Mouse (Mus musculus) lung, postnatal 0 days (tissue): ENCODE measurements at regions not wholly inside any gene's neighbourhood (a gene's known extent, or its start where the extent isn't known, plus 50 kb on each side); places are given as distances from the start of the nearest gene placed in this dataset.

Experiments used
- ATAC-seq: fragments of 200-750 bp; cut with Nextera tagmentation; 2 replicates; pipeline ENCODE4 v1.8.0; 2017; ENCODE audit warnings: moderate library complexity
- DNase-seq: peaks from one replicate; pipeline ENCODE4 v3.0.0-alpha.2; 2016; ENCODE audit warnings: low spot score
- H3K27ac ChIP-seq: fragments of 300-500 bp; sonication (generic); 2 replicates; pipeline ENCODE4 v1.5.1; 2014; ENCODE audit warnings: antibody characterized with exemption, mild to moderate bottlenecking, low read length, mixed read lengths
- H3K27me3 ChIP-seq: fragments of 300-500 bp; sonication (generic); replicated peaks from 2 replicates; pipeline ENCODE4 v1.6.1; 2014; ENCODE audit warnings: low read length, mixed read lengths; ENCODE audit not compliant: insufficient read depth
- H3K36me3 ChIP-seq: fragments of 300-500 bp; sonication (generic); 2 replicates; pipeline ENCODE4 v1.6.1; 2014; ENCODE audit warnings: low read length, mixed read lengths; ENCODE audit not compliant: insufficient read depth
- H3K4me1 ChIP-seq: fragments of 300-500 bp; sonication (generic); 2 replicates; pipeline ENCODE4 v1.6.1; 2014; ENCODE audit warnings: antibody characterized with exemption, low read depth, low read length, mixed read lengths; ENCODE audit not compliant: insufficient read depth
- H3K4me2 ChIP-seq: fragments of 300-500 bp; sonication (generic); replicated peaks from 2 replicates; pipeline ENCODE4 v1.6.1; 2014; ENCODE audit warnings: low read depth, mild to moderate bottlenecking, low read length, moderate library complexity, mixed read lengths
- H3K4me3 ChIP-seq: fragments of 300-500 bp; sonication (generic); 2 replicates; pipeline ENCODE4 v1.5.1; 2014; ENCODE audit warnings: low read depth, low read length
- H3K9ac ChIP-seq: fragments of 300-500 bp; sonication (generic); replicated peaks from 2 replicates; pipeline ENCODE4 v1.6.1; 2014; ENCODE audit warnings: low read depth, mild to moderate bottlenecking
- H3K9me3 ChIP-seq: fragments of 300-500 bp; sonication (generic); 2 replicates; pipeline ENCODE4 v1.6.1; 2016; ENCODE audit warnings: low read length, mixed read lengths
- CTCF ChIP-seq: IDR thresholded peaks from 2 replicates; pipeline ENCODE4 v1.5.1; 2016; ENCODE audit warnings: antibody characterized with exemption, mild to moderate bottlenecking
- EP300 ChIP-seq: IDR thresholded peaks from 2 replicates; pipeline ENCODE4 v1.6.1; 2016; ENCODE audit warnings: antibody characterized with exemption, mild to moderate bottlenecking, control low read depth
- WGBS: fragments of 180-500 bp; shearing (Covaris S2); extraction: QIAGEN DNeasy Blood & Tissue Kit; methylation state at CpG from one replicate; pipeline ENCODE4 v1.1.7; 2014; 5-methylcytosine and 5-hydroxymethylcytosine counted together

DNA sequence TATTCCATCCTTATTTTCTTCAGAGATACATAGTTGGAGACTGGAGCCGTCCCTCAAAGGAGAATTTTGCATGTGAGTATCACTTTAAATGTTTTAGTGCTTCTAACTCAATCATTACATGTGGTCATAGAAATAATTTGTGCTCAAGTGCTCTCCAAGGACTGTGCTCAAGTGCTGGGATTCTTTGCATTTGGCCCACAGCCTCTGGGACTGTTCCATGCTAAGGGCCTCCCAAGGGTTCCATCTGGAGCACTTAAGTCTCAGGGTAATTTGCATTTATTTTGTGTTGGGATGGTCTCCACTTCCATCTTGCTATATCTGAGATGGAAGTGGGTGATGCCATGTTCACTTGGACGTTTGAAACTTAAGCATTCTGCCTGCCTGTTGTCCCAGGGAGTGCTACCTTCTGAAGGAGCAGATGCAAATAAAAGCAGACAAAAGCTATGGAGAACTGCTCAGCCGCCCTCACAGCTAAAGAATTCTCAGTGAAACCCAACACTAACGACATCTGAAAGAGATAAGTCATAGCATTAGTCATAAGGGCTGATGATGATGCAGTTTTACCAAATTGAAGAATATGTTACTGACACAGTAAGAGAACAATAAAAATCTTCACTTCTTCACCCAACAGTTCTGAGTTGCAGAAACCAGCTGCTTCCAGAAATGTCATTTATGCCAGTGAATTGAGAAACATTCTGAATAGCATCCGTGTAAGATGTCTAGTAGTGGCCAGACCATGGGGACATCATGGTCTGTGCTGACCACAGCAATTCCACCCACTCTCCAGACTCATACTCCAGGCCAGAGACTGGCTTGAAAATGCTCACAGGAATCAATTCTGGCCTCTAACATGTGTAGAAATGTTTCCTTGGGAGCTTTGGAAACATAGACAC lies 237.4 kb upstream of the Tbx18 start:
- DNase-seq, result peak; percentile 53
- TF ChIP-seq EP300 (no peak), CTCF (no peak)
- no peaks in the 10 kb centered on the region for H3K36me3 ChIP-seq
- H3K9ac ChIP-seq, result no peak overlapping the region
- H3K4me2 ChIP-seq, result no peak overlapping the region
- 36% methylated on average over 5 of the region's 5 CpGs for WGBS
- H3K4me3 ChIP-seq, result no peak overlapping the region
- H3K27me3 ChIP-seq, result no peaks in the 10 kb centered on the region
- no peaks in the 10 kb centered on the region; the same call in 1 of the 2 replicates for H3K4me1 ChIP-seq
- no peak overlapping the region for H3K27ac ChIP-seq
- no peaks in the 10 kb centered on the region for H3K9me3 ChIP-seq
- peak; percentile 54; the same call in 1 of the 2 replicates for ATAC-seq

DNA sequence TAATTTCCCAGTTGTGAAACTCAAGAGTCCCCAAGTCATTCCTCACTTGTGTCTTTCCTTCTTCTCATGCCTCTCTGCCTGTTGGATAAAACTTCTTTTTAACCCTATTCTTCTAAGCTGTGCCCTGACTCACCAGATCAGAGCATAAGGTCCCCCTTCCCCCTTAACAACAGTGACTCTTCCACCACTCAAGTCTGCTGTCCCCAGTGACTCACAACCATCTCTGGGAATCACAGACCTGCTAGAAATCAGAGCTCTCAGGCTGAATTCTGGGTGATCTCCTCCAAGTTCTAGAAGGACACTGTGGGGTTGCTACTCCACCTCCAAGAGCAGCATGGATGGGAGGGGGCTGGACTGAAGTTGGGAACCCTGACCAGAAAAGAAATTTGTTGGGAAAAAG lies 239.5 kb upstream of the Tbx18 start:
- Histone ChIP-seq H3K4me1 (no peaks in the 10 kb centered on the region; the same call in 1 of the 2 replicates), H3K4me3 (no peak overlapping the region), H3K9me3 (no peaks in the 10 kb centered on the region), H3K27ac (no peak overlapping the region), H3K36me3 (no peaks in the 10 kb centered on the region), H3K9ac (no peak overlapping the region), H3K27me3 (no peaks in the 10 kb centered on the region), H3K4me2 (no peak overlapping the region)
- ATAC-seq (no peak), DNase-seq (no peak)
- TF ChIP-seq EP300 (no peak), CTCF (no peak)

DNA sequence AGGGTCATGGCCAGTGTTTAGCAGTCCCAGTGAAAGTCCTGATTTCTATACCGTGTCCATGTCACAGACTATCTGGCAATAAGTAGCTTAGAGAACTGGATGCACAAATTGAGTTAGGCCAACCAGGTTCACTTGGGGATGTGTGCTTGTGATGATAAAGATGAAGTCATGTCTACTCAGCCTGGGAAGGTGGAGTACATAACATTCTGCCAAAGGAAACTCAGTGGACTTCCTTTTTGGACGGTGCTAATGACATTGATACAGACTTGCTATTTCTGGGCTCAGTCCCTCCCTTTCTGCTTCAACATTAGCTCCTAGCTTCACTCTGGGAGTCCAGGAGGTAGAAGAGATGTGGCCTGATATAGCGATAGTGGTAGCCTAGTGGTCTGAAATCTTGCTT lies 240.7 kb upstream of the Tbx18 start:
- no peak for DNase-seq
- no peaks in the 10 kb centered on the region for H3K27me3 ChIP-seq
- no peak overlapping the region for H3K27ac ChIP-seq
- H3K9ac ChIP-seq, result no peak overlapping the region
- no peaks in the 10 kb centered on the region for H3K36me3 ChIP-seq
- no peak for TF ChIP-seq EP300
- no peak for TF ChIP-seq CTCF
- WGBS, result 76% methylated on average over 3 of the region's 3 CpGs
- H3K4me3 ChIP-seq, result no peak overlapping the region
- no peak for ATAC-seq
- no peaks in the 10 kb centered on the region; the same call in 1 of the 2 replicates for H3K4me1 ChIP-seq
- no peak overlapping the region for H3K4me2 ChIP-seq
- no peaks in the 10 kb centered on the region for H3K9me3 ChIP-seq

DNA sequence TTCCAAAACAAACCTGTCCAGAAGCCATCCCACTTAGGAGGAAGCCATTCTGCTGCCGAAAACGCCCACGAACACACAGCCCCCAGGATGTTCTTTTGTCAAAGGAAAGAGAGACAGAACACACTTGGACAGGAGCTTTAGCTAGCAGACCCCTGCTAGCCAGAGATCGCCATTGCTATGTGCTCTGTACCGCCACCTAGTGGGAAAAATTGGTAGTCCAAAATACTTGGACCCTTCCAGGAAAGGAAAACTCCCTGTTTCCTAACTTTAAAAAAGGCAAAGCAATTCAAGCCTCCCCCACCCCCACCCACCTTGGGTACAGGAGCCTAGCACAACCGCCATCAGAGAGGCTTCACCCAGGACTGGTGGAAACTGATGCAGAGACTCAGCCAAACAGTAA lies 242.5 kb upstream of the Tbx18 start:
- DNase-seq, result no peak

DNA sequence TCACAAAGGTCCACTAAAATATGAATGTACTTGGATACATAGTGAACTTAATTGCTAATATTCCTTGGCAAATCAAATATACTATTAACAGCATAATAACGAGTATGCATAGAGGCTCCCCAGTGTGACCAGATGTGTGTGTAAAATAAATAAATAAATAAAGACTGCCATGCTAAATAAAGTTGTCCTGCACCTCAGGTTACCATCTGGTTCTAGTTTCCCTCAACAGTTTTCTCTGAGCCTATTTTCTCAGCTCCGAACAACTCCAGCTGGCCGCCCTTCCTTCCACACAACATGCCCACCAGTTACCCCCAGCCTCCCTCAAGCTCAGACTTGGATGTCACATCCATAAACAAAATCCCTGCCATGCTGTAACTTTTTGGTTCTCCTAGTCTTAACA lies 253.8 kb upstream of the Tbx18 start:
- Histone ChIP-seq H3K36me3 (no peaks in the 10 kb centered on the region), H3K27me3 (no peaks in the 10 kb centered on the region), H3K27ac (no peak overlapping the region), H3K4me2 (no peak overlapping the region), H3K4me1 (no peaks in the 10 kb centered on the region), H3K9me3 (no peaks in the 10 kb centered on the region), H3K9ac (no peak overlapping the region), H3K4me3 (no peak overlapping the region)
- no peak for DNase-seq
- 64% methylated on average over 3 of the region's 3 CpGs for WGBS
- TF ChIP-seq CTCF (no peak), EP300 (no peak)
- ATAC-seq, result no peak

More for the DNA sequence above, 242.5 kb upstream of the Tbx18 start:
- Histone ChIP-seq H3K27ac (no peak overlapping the region), H3K36me3 (no peaks in the 10 kb centered on the region), H3K4me1 (no peaks in the 10 kb centered on the region), H3K9me3 (no peaks in the 10 kb centered on the region), H3K4me2 (no peak overlapping the region), H3K9ac (no peak overlapping the region), H3K27me3 (no peaks in the 10 kb centered on the region), H3K4me3 (no peak overlapping the region)
- WGBS, result 34% methylated on average over 6 of the region's 6 CpGs
- peak; percentile 59 for TF ChIP-seq CTCF
- TF ChIP-seq EP300, result no peak
- no peak for ATAC-seq

DNA sequence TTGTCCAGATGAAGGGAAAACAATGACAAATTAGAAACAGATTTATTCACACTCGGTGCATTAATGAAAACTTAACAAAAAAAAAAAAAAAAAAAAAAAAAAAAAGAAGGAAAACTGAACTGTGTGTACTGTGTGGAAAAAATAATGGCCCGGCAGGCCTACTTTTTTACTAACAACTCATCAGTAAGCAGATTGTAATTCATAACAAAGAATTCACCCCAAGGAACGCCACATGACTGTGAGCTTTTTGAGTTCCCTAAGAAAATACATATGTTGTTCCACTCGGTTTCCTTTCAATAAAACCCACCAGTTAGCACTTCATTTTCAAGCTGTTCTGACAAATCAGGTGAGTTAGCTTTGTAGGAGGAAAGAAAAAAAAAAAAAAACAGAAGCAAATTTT lies 254.4 kb upstream of the Tbx18 start:
- Histone ChIP-seq H3K9me3 (no peaks in the 10 kb centered on the region), H3K9ac (no peak overlapping the region), H3K4me1 (no peaks in the 10 kb centered on the region), H3K4me2 (no peak overlapping the region), H3K36me3 (no peaks in the 10 kb centered on the region), H3K27me3 (no peaks in the 10 kb centered on the region), H3K4me3 (no peak overlapping the region), H3K27ac (no peak overlapping the region)
- DNase-seq, result peak; percentile 18
- WGBS, result 49% methylated on average over 4 of the region's 4 CpGs
- ATAC-seq, result no peak
- no peak for TF ChIP-seq EP300
